Mouse (Mus musculus): ENCODE results near the gene Fhit. TPM values are rescaled to one million over a fixed set of nuclear protein-coding genes. Genes with fewer than 3 reads are reported as not detected.

Fhit gene
- total RNA-seq, 1 experiment from 2014 or later = 7.7 TPM

GRCm38 (mm10) chr14:10423499-10423898 is 738.3 kb downstream of the Fhit start:
- ATAC-seq (replicated peaks; ENCODE audit: low read depth, poor library complexity, severe bottlenecking) = no peak

GRCm38 (mm10) chr14:10422261-10422660 is 739.6 kb downstream of the Fhit start:
- ATAC-seq (replicated peaks; ENCODE audit: low read depth, poor library complexity, severe bottlenecking) = no peak

- no peak for ATAC-seq (replicated peaks; ENCODE audit: low read depth, poor library complexity, severe bottlenecking)
Observed at GRCm38 (mm10) chr14:10415068-10415467, 746.8 kb downstream of the Fhit start.

GRCm38 (mm10) chr14:10409306-10409962 is 752.4 kb downstream of the Fhit start:
- ATAC-seq (replicated peaks; ENCODE audit: low read depth, poor library complexity, severe bottlenecking) = no peak

GRCm38 (mm10) chr14:10405346-10405745 is 756.5 kb downstream of the Fhit start:
- no peak for ATAC-seq (replicated peaks; ENCODE audit: low read depth, poor library complexity, severe bottlenecking)

- ATAC-seq (replicated peaks; ENCODE audit: low read depth, poor library complexity, severe bottlenecking) = peak; percentile 96
Observed at GRCm38 (mm10) chr14:10367783-10368680, 793.8 kb downstream of the Fhit start.

- no peak for ATAC-seq (replicated peaks; ENCODE audit: low read depth, poor library complexity, severe bottlenecking)
Observed at GRCm38 (mm10) chr14:10366808-10367207, 795.0 kb downstream of the Fhit start.

GRCm38 (mm10) chr14:10364281-10364680 is 797.6 kb downstream of the Fhit start:
- no peak for ATAC-seq (replicated peaks; ENCODE audit: low read depth, poor library complexity, severe bottlenecking)

GRCm38 (mm10) chr14:10363306-10363705 is 798.5 kb downstream of the Fhit start:
- ATAC-seq (replicated peaks; ENCODE audit: low read depth, poor library complexity, severe bottlenecking) = no peak

- no peak for ATAC-seq (replicated peaks; ENCODE audit: low read depth, poor library complexity, severe bottlenecking)
Observed at GRCm38 (mm10) chr14:10345905-10346304, 815.9 kb downstream of the Fhit start.

GRCm38 (mm10) chr14:10344064-10344463 is 817.8 kb downstream of the Fhit start:
- ATAC-seq (replicated peaks; ENCODE audit: low read depth, poor library complexity, severe bottlenecking) = no peak

GRCm38 (mm10) chr14:10316764-10317163 is 845.1 kb downstream of the Fhit start:
- ATAC-seq (replicated peaks; ENCODE audit: low read depth, poor library complexity, severe bottlenecking) = no peak

GRCm38 (mm10) chr14:10312190-10312589 is 849.6 kb downstream of the Fhit start:
- ATAC-seq (replicated peaks; ENCODE audit: low read depth, poor library complexity, severe bottlenecking) = no peak

GRCm38 (mm10) chr14:10305286-10305685 is 856.5 kb downstream of the Fhit start:
- ATAC-seq (replicated peaks; ENCODE audit: low read depth, poor library complexity, severe bottlenecking) = peak; percentile 68

GRCm38 (mm10) chr14:10301497-10301896 is 860.3 kb downstream of the Fhit start:
- ATAC-seq (replicated peaks; ENCODE audit: low read depth, poor library complexity, severe bottlenecking) = no peak

GRCm38 (mm10) chr14:10300914-10301313 is 860.9 kb downstream of the Fhit start:
- no peak for ATAC-seq (replicated peaks; ENCODE audit: low read depth, poor library complexity, severe bottlenecking)

- ATAC-seq (replicated peaks; ENCODE audit: low read depth, poor library complexity, severe bottlenecking) = no peak
Observed at GRCm38 (mm10) chr14:10299030-10299429, 862.8 kb downstream of the Fhit start.

- no peak for ATAC-seq (replicated peaks; ENCODE audit: low read depth, poor library complexity, severe bottlenecking)
Observed at GRCm38 (mm10) chr14:10289043-10289442, 872.8 kb downstream of the Fhit start.

GRCm38 (mm10) chr14:10286027-10286426 is 875.8 kb downstream of the Fhit start:
- no peak for ATAC-seq (replicated peaks; ENCODE audit: low read depth, poor library complexity, severe bottlenecking)

GRCm38 (mm10) chr14:10228708-10229107 is 933.1 kb downstream of the Fhit start:
- no peak for ATAC-seq (replicated peaks; ENCODE audit: low read depth, poor library complexity, severe bottlenecking)

GRCm38 (mm10) chr14:10221847-10222246 is 940.0 kb downstream of the Fhit start:
- ATAC-seq (replicated peaks; ENCODE audit: low read depth, poor library complexity, severe bottlenecking) = no peak

Measured in common myeloid progenitor, adult 5-6 weeks (primary cell).